Mouse (Mus musculus) midbrain, postnatal 0 days (tissue): Measurements from ENCODE around the gene Dstyk. TPM values are rescaled to one million over a fixed set of nuclear protein-coding genes. Genes with fewer than 3 reads are reported as not detected.

ENCODE experiments used
- ATAC-seq: fragments of 200-750 bp; cut with Nextera tagmentation; 2 replicates; pipeline ENCODE4 v1.8.0; 2017; ENCODE audit warnings: moderate number of reproducible peaks, mild to moderate bottlenecking, moderate TSS enrichment, moderate library complexity; ENCODE audit not compliant: low FRiP score
- DNase-seq: peaks from one replicate; pipeline ENCODE4 v3.0.0-alpha.2; 2015; ENCODE audit warnings: low spot score
- H3K27ac ChIP-seq: fragments of 300-500 bp; sonication (generic); 2 replicates; pipeline ENCODE4 v1.5.1; 2014; ENCODE audit warnings: low read depth, mild to moderate bottlenecking, low read length, mixed read lengths
- H3K27me3 ChIP-seq: fragments of 300-500 bp; sonication (generic); 2 replicates; pipeline ENCODE4 v1.6.1; 2014; ENCODE audit warnings: low read length, control low read depth, mixed read lengths; ENCODE audit not compliant: insufficient read depth
- H3K36me3 ChIP-seq: fragments of 300-500 bp; sonication (generic); 2 replicates; pipeline ENCODE4 v1.6.1; 2014; ENCODE audit warnings: low read length, control low read depth, mixed read lengths; ENCODE audit not compliant: insufficient read depth
- H3K4me1 ChIP-seq: fragments of 300-500 bp; sonication (generic); 2 replicates; pipeline ENCODE4 v1.6.1; 2014; ENCODE audit warnings: mild to moderate bottlenecking, control low read depth, antibody characterized with exemption, low read length, mixed read lengths; ENCODE audit not compliant: insufficient read depth
- H3K4me2 ChIP-seq: fragments of 300-500 bp; sonication (generic); 2 replicates; pipeline ENCODE4 v1.6.1; 2014; ENCODE audit warnings: low read depth, mild to moderate bottlenecking, low read length, mixed read lengths; ENCODE audit not compliant: poor library complexity, severe bottlenecking
- H3K4me3 ChIP-seq: fragments of 300-500 bp; sonication (generic); 2 replicates; pipeline ENCODE4 v1.5.1; 2014; ENCODE audit warnings: low read depth, mild to moderate bottlenecking, low read length, moderate library complexity
- H3K9ac ChIP-seq: fragments of 300-500 bp; sonication (generic); replicated peaks from 2 replicates; pipeline ENCODE4 v1.6.1; 2014; ENCODE audit warnings: mild to moderate bottlenecking, low read length, moderate library complexity, mixed read lengths; ENCODE audit not compliant: poor library complexity, severe bottlenecking
- H3K9me3 ChIP-seq: fragments of 300-500 bp; sonication (generic); 2 replicates; pipeline ENCODE4 v1.6.1; 2016; ENCODE audit warnings: low read length, control low read depth
- CTCF ChIP-seq: IDR thresholded peaks from 2 replicates; pipeline ENCODE4 v1.5.1; 2016; ENCODE audit warnings: antibody characterized with exemption, mild to moderate bottlenecking
- WGBS: fragments of 180-500 bp; shearing (Covaris S2); extraction: QIAGEN DNeasy Blood & Tissue Kit; methylation state at CpG from one replicate; pipeline ENCODE4 v1.1.7; 2014; 5-methylcytosine and 5-hydroxymethylcytosine counted together
- polyA plus RNA-seq: library from polyadenylated mRNA; unstranded; fragments of >200 nt; fragmentation: Nextera tagmentation; extraction: Ambion mirVana; gene quantifications from 2 replicates; pipeline ENCODE4 v1.2.1, GENCODE M21; 2015
- total RNA-seq: library from RNA; depleted of rRNA; stranded (reverse); fragments of >200 nt; gene quantifications from 2 replicates; pipeline ENCODE4 v1.2.3, GENCODE M21; 2014; rRNA removed

The Dstyk gene
- total RNA-seq (14.6 and 21.2 TPM in 2 replicates), polyA plus RNA-seq (5.4 and 5.6 TPM in 2 replicates)

DNA sequence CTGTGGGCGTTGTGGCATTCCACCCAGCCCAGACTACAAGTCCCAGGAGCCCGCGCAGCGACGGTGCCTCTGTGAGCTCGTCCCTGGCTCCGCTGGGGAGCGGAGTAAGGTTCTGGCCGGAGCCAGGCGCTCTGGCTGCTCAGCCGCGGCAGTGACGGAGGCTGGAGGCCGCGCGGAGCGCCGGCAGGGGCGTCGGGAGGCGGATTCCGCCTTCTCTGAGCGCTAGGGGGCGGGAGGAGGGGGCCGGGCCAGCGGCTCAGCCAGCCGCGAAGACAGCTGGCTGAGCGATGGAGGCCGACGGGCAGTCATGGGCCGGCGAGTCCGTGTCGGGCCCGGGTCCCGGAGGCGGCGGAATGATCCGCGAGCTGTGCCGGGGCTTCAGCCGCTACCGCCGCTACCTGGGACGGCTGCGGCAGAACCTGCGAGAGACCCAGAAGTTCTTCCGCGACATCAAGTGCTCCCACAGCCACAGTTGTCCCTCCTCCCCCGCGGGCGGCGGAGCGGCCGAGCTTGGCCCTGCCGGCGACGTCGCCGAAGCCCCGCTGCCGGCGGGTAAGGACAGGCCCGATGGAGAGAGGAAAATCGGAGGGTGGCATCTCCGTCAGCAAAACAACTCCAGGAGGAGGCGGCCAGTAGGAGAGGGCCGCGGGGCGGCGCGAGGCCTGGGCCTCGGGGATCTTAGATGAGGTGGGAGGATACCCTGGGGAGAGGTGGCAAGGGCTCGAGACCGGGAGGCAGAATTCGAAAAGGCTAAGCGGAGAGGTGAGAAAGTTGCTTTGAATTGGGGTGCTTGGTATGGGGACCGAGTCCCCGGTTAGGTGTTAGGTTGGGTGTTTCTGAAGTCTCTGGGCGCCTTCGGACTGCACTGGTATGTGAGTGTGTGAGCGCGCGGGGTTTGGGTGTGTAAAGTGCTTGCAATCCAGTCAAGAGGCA lies at the start of gene Dstyk:
Gene Dstyk, plus strand, starts transcription at position 237 of the 933 bp plus-strand sequence.
- ATAC-seq (peak; percentile 98), DNase-seq (peak; percentile 97)
- WGBS: under 1% methylated on average over 77 of the region's 85 CpGs

GRCm38 (mm10) chr1:132367692-132368506 lies 49.5 kb upstream of the Dstyk start:
- peak; percentile 97 for TF ChIP-seq CTCF
- Histone ChIP-seq H3K27ac (no peak overlapping the region), H3K36me3 (no peaks in the 10 kb centered on the region; the same call in 1 of the 2 replicates), H3K4me1 (0 out of 2 replicates have a peak, but pooled peaks cover 11% of the 10 kb centered on the region), H3K9ac (no peak overlapping the region), H3K9me3 (no peaks in the 10 kb centered on the region), H3K27me3 (no peaks in the 10 kb centered on the region), H3K4me2 (no peak overlapping the region), H3K4me3 (no peak overlapping the region)
- WGBS: 30% methylated on average over 7 of the region's 7 CpGs
- DNase-seq (peak; percentile 91), ATAC-seq (peak; percentile 70; the same call in 1 of the 2 replicates)

More for the DNA sequence above, at the start of gene Dstyk:
- no peaks in the 10 kb centered on the region for H3K36me3 ChIP-seq
- peak; percentile 75 for TF ChIP-seq CTCF
- H3K9me3 ChIP-seq: no peaks in the 10 kb centered on the region
- peak within 1 kb of the TSS; percentile 83 for H3K4me2 ChIP-seq
- peaks cover 10% of the 10 kb centered on the region; the same call in 1 of the 2 replicates for H3K4me1 ChIP-seq
- H3K27me3 ChIP-seq: no peaks in the 10 kb centered on the region
- peak within 1 kb of the TSS; percentile 81 for H3K27ac ChIP-seq
- peak within 1 kb of the TSS; percentile 83 for H3K9ac ChIP-seq
- peak within 1 kb of the TSS; percentile 80 for H3K4me3 ChIP-seq

DNA sequence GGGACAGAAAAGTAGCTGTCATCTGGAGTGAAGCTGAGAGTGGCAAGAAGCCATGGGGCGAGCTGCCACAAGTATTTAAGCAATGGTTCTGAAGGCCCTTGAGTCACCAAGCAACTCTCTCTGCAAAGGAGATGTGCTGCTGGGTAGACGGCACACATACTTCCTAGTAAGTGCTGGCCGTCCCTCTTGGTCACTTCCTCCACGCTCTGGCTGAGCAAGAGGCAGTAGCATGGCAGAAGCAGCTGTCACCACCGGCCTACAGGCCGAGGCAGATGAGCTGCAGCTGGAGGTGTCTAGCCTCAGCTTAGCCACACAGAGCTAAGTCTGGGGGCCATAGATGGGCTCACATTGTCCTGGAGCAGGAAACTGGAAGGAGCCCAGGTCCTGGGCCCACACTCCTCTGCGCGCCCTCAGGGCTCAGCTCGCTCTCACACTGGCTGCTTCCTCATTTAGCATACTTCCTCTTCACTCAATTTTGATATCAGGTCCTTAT lies 46.6 kb upstream of the Dstyk start:
- H3K4me2 ChIP-seq: no peak overlapping the region
- no peak overlapping the region for H3K27ac ChIP-seq
- H3K4me1 ChIP-seq: 0 out of 2 replicates have a peak, but pooled peaks cover 16% of the 10 kb centered on the region
- H3K27me3 ChIP-seq: no peaks in the 10 kb centered on the region
- WGBS: 76% methylated on average over 9 of the region's 9 CpGs
- no peak for DNase-seq
- no peak for ATAC-seq
- H3K4me3 ChIP-seq: no peak overlapping the region
- H3K9ac ChIP-seq: no peak overlapping the region
- H3K36me3 ChIP-seq: peaks cover 7% of the 10 kb centered on the region
- no peaks in the 10 kb centered on the region for H3K9me3 ChIP-seq
- no peak for TF ChIP-seq CTCF

DNA sequence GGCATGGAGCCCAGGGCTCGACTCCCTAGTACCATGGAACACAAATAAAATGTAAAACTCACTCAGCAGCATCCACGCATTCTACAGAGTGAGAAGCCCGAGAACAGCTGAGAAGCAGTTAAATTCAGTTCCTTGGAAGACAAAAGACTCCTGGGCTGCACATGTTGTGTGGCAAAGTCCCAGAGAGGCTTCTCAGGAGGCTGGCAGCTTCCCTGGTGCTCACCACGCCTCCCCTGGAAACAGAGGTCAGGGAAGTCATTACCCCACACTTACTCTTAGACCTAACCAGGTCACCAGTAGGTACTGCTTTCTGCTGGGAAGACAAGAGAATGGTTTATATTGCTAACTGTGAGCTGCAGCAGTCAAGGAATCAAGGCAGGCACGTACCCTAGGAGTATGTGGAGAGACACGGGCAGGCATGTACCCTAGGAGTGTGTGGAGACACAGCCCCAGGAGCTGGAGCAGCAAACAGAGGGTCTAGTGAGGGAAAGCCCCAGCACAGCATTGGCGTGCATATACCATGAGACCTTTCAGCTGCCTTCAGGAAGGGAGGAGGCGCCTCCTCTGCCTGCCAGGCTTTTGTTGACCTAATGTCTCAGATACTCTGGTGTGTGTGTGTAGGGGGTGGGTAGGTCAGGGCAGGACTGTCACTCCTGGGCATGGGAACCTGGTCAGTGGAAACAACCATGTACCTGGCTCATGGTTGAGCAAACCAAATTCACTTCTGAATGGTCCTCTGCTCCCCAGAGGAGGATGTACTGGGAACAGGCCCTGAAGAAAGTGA lies 45.9 kb upstream of the Dstyk start:
- WGBS: 44% methylated on average over 8 of the region's 8 CpGs
- TF ChIP-seq CTCF: no peak
- Histone ChIP-seq H3K9me3 (no peaks in the 10 kb centered on the region), H3K27ac (peak overlapping the region; percentile 26; the same call in 1 of the 2 replicates), H3K36me3 (peaks cover 7% of the 10 kb centered on the region), H3K9ac (no peak overlapping the region; the same call in 1 of the 2 replicates), H3K4me1 (0 out of 2 replicates have a peak, but pooled peaks cover 16% of the 10 kb centered on the region), H3K4me2 (no peak overlapping the region), H3K4me3 (no peak overlapping the region), H3K27me3 (no peaks in the 10 kb centered on the region)
- DNase-seq (no peak), ATAC-seq (no peak)

- Histone ChIP-seq H3K9ac (no peak overlapping the region; the same call in 1 of the 2 replicates), H3K4me1 (0 out of 2 replicates have a peak, but pooled peaks cover 16% of the 10 kb centered on the region), H3K27me3 (no peaks in the 10 kb centered on the region), H3K27ac (peak overlapping the region; percentile 26; the same call in 1 of the 2 replicates), H3K4me2 (no peak overlapping the region), H3K36me3 (peaks cover 7% of the 10 kb centered on the region), H3K9me3 (no peaks in the 10 kb centered on the region), H3K4me3 (no peak overlapping the region)
- peak; percentile 32; the same call in 1 of the 2 replicates for TF ChIP-seq CTCF
- 46% methylated on average over 5 of the region's 5 CpGs for WGBS
- no peak for ATAC-seq
- DNase-seq: no peak
Measured at GRCm38 (mm10) chr1:132372354-132372753, 45.0 kb upstream of the Dstyk start.
